In the genomic region with DNA sequence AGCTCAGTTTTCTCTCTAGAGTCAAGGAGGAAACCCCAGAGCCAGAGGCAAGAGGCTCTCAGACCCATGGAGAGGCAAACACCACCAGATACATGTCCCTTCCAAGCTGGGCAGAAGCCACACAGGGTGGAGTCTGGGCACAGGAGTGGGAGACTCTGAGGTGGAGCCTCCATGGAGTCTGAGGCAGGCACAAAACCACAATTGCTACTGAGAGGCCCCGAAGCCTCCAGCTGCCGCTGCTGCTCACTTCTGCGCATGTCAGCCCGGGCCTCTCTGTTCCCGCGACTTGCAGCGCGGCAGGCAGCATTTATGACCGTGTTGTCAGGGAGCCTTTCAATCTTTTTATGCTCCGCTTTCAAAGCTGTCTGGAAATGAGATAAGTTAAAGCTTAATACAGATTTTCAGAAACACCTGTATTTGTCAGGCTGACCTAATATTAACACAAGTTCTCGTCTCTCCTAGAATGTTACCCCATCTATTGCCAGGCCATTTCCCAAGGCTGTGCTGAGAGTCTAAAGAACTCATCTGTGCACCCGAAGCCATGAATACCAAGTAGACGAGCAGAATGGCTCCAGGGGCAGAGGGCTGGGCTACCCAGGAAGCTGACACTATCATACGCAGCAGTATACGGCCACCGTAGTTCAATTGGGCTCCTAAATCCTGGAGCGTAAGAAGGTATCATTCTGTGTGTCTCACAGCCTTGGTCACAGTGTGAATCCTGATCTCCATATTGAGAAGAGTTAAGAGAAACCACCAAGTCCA, we compare ENCODE assay signal across 13 mouse cellular contexts. TPM values are rescaled to one million over a fixed set of nuclear protein-coding genes. Genes with fewer than 3 reads are reported as not detected.
A peak's percentile ranks its signal among the peaks of the same experiment; 100 is the strongest.
DNase-seq lines count a peak whose midpoint lies in the region; ATAC-seq lines count a peak whose summit lies in the region.
"Had no signal": no experiment of that assay in that cellular context is flagged by ENCODE, and none has a peak within 500 bp of the region (broad histone marks: within the 10 kb centered on the region; RNA-seq: fewer than 3 reads in every experiment).

No protein-coding gene starts in this region.

- H3K36me3 ChIP-seq in hindbrain, embryonic 13.5 days: no peaks in the 10 kb centered on the region
- H3K36me3 ChIP-seq in hindbrain, embryonic 12.5 days: no peaks in the 10 kb centered on the region
- H3K36me3 ChIP-seq in hindbrain, embryonic 16.5 days (ENCODE audit: control insufficient read depth, insufficient read depth, low read length): no peaks in the 10 kb centered on the region
- H3K36me3 ChIP-seq in neural tube, embryonic 15.5 days: no peaks in the 10 kb centered on the region
- H3K36me3 ChIP-seq: heart, embryonic 15.5 days; liver, embryonic 15.5 days had no signal

- no peak overlapping the region; the same call in 1 of the 2 replicates for H3K4me2 ChIP-seq in hindbrain, embryonic 13.5 days
- no peak overlapping the region for H3K4me2 ChIP-seq in hindbrain, embryonic 12.5 days (replicated peaks)
- no peak overlapping the region for H3K4me2 ChIP-seq in hindbrain, embryonic 16.5 days (ENCODE audit: low read length)
- peak overlapping the region; percentile 39 for H3K4me2 ChIP-seq in neural tube, embryonic 15.5 days
- H3K4me2 ChIP-seq: heart, embryonic 15.5 days; liver, embryonic 15.5 days had no signal

- DNase-seq in right cerebral cortex, adult 18-20 months: peak; percentile 25
- no peak for DNase-seq in right cerebral cortex, postnatal 14 days
- no peak for DNase-seq in Muller cell, postnatal 12 days (ENCODE audit: inconsistent ontology term)
- DNase-seq in urinary bladder, postnatal 36 days (ENCODE audit: low spot score in 2 of 2): no peak
- DNase-seq: cerebellum, adult 2 months; layer of hippocampus, adult 9-11 months had no signal

- H3K9ac ChIP-seq in hindbrain, embryonic 13.5 days: 0 out of 2 replicates have a peak overlapping the region, but pooled peaks have one; percentile 5
- no peak overlapping the region for H3K9ac ChIP-seq in hindbrain, embryonic 12.5 days
- 0 out of 2 replicates have a peak overlapping the region, but pooled peaks have one; percentile 28 for H3K9ac ChIP-seq in hindbrain, embryonic 16.5 days (ENCODE audit: low read depth, low read length)
- H3K9ac ChIP-seq in neural tube, embryonic 15.5 days (replicated peaks): 0 out of 2 replicates have a peak overlapping the region, but pooled peaks have one; percentile 15
- H3K9ac ChIP-seq: heart, embryonic 15.5 days; liver, embryonic 15.5 days had no signal

- no peaks in the 10 kb centered on the region for H3K9me3 ChIP-seq in hindbrain, embryonic 13.5 days
- no peaks in the 10 kb centered on the region for H3K9me3 ChIP-seq in hindbrain, embryonic 12.5 days (replicated peaks)
- no peaks in the 10 kb centered on the region for H3K9me3 ChIP-seq in hindbrain, embryonic 16.5 days (ENCODE audit: control insufficient read depth, low read length)
- no peaks in the 10 kb centered on the region for H3K9me3 ChIP-seq in neural tube, embryonic 15.5 days (replicated peaks)
- H3K9me3 ChIP-seq: heart, embryonic 15.5 days; liver, embryonic 15.5 days had no signal

- no peak for ATAC-seq in hindbrain, embryonic 13.5 days (ENCODE audit: low FRiP score)
- no peak for ATAC-seq in hindbrain, embryonic 12.5 days (ENCODE audit: low FRiP score)
- ATAC-seq in hindbrain, embryonic 16.5 days: peak; percentile 59; the same call in 1 of the 2 replicates
- peak; percentile 72; the same call in 1 of the 2 replicates for ATAC-seq in neural tube, embryonic 15.5 days (ENCODE audit: low FRiP score)

- WGBS in hindbrain, embryonic 13.5 days: 64% methylated on average over 17 of the region's 17 CpGs
- WGBS in hindbrain, embryonic 12.5 days: 72% methylated on average over 17 of the region's 17 CpGs
- 51% methylated on average over 17 of the region's 17 CpGs for whole genome bisulfite sequencing in hindbrain, embryonic 16.5 days
- WGBS in neural tube, embryonic 15.5 days: 12% methylated on average over 17 of the region's 17 CpGs

- peaks cover 31% of the 10 kb centered on the region for H3K4me1 ChIP-seq in hindbrain, embryonic 13.5 days (replicated peaks)
- H3K4me1 ChIP-seq in hindbrain, embryonic 12.5 days: peaks cover 8% of the 10 kb centered on the region
- H3K4me1 ChIP-seq in hindbrain, embryonic 16.5 days (ENCODE audit: control insufficient read depth, insufficient read depth, low read depth, low read length): peaks cover 6% of the 10 kb centered on the region; the same call in 1 of the 2 replicates
- peaks cover 64% of the 10 kb centered on the region for H3K4me1 ChIP-seq in neural tube, embryonic 15.5 days
- H3K4me1 ChIP-seq: liver, embryonic 15.5 days had no signal

- peak overlapping the region; percentile 69 for H3K27ac ChIP-seq in hindbrain, embryonic 13.5 days
- H3K27ac ChIP-seq in hindbrain, embryonic 12.5 days: no peak overlapping the region
- peak overlapping the region; percentile 60; the same call in 1 of the 2 replicates for H3K27ac ChIP-seq in hindbrain, embryonic 16.5 days (ENCODE audit: low read depth, low read length)
- H3K27ac ChIP-seq in neural tube, embryonic 15.5 days (replicated peaks): peak overlapping the region; percentile 74
- H3K27ac ChIP-seq: heart, embryonic 15.5 days; liver, embryonic 15.5 days had no signal

- H3K27me3 ChIP-seq in hindbrain, embryonic 13.5 days: no peaks in the 10 kb centered on the region
- H3K27me3 ChIP-seq in hindbrain, embryonic 12.5 days: no peaks in the 10 kb centered on the region
- no peaks in the 10 kb centered on the region for H3K27me3 ChIP-seq in hindbrain, embryonic 16.5 days (replicated peaks; ENCODE audit: control insufficient read depth, insufficient read depth, low read length)
- H3K27me3 ChIP-seq in neural tube, embryonic 15.5 days (replicated peaks): no peaks in the 10 kb centered on the region
- H3K27me3 ChIP-seq: heart, embryonic 15.5 days; liver, embryonic 15.5 days had no signal

- H3K4me3 ChIP-seq in hindbrain, embryonic 13.5 days: no peak overlapping the region
- H3K4me3 ChIP-seq in hindbrain, embryonic 12.5 days: no peak overlapping the region
- H3K4me3 ChIP-seq in hindbrain, embryonic 16.5 days (ENCODE audit: low read length): no peak overlapping the region
- H3K4me3 ChIP-seq in neural tube, embryonic 15.5 days (replicated peaks): no peak overlapping the region
- H3K4me3 ChIP-seq: erythroblast, embryonic 14.5 days; heart, embryonic 15.5 days; liver, embryonic 15.5 days had no signal

RNA-seq across cellular contexts. Expression of a gene that starts 30.1 kb away (rescaled TPM):
- polyA plus RNA-seq in hindbrain, embryonic 13.5 days (2015; fragmentation: Nextera tagmentation; extraction: Ambion mirVana): 59.2 and 68.3 TPM in 2 replicates
- 21.2 and 25.7 TPM in 2 replicates for polyA plus RNA-seq in hindbrain, embryonic 12.5 days (2016; fragmentation: Nextera tagmentation; extraction: Ambion mirVana)
- polyA plus RNA-seq in hindbrain, embryonic 16.5 days (2015; fragmentation: Nextera tagmentation; extraction: Ambion mirVana): 120 and 123 TPM in 2 replicates
- 110 and 120 TPM in 2 replicates for polyA plus RNA-seq in neural tube, embryonic 15.5 days (2015; fragmentation: Nextera tagmentation; extraction: Ambion mirVana)
- polyA plus RNA-seq: erythroblast, embryonic 14.5 days had no signal

Comparison
In these comparisons a context has a peak if more than half of its experiments do, and no peak if none do; other contexts are left out.
1. ATAC-seq: peak in hindbrain, embryonic 16.5 days (single experiment) and neural tube, embryonic 15.5 days (single experiment); none in hindbrain, embryonic 13.5 days (single experiment) and hindbrain, embryonic 12.5 days (single experiment).